Mouse (Mus musculus): ENCODE data around the gene Aldh1a1.
"Not testable (repeated sequence)": the region's sequence is repeated elsewhere in the genome, so short reads cannot be mapped to it uniquely, and the experiment has no call there.

DNA sequence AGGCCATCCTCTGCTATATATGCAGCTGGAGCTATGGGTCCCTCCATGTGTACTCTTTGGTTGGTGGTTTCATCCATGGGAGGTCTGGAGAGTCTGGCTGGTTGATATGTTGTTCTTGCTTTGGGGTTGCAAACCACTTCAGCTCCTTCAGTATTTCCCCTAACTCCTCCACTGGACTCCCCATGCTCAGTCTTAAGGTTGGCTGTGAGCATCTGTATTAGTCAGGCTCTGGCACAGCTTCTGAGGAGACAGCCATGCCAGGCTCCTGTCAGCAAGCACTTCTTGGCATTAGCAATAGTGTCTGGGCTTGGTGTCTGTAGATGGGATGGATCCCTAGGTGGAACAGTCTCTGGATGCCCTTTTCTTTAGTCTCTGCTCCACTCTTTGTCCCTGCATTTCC lies 155.0 kb downstream of the Aldh1a1 start:
- TF ChIP-seq CTCF (conservative IDR thresholded peaks at IDR 0.05; ENCODE audit: insufficient read depth, insufficient read length, low read depth, low read length); POLR2A (IDR thresholded peaks at IDR 0.05; ENCODE audit: low read depth, low read length): not testable (repeated sequence)

Data from kidney, adult 2 months (tissue).